Mouse (Mus musculus): ENCODE measurements around the gene Nin. TPM values are rescaled to one million over a fixed set of nuclear protein-coding genes. Genes with fewer than 3 reads are reported as not detected.

The Nin gene
- total RNA-seq, 1 experiment = 13.9 TPM

GRCm38 (mm10) chr12:70134627-70135235 is 21.2 kb upstream of the Nin start:
- Histone ChIP-seq H3K9me3 (ENCODE audit: control insufficient read depth, insufficient read depth, low read depth, low read length) (no peaks in the 10 kb centered on the region), H3K27ac (ENCODE audit: insufficient read depth, low read depth, low read length, poor library complexity, severe bottlenecking) (no peak overlapping the region), H3K4me3 (ENCODE audit: insufficient read depth in 1 of 2, low read depth in 1 of 2, low read length in 2 of 2, poor library complexity in 1 of 2, severe bottlenecking in 1 of 2) (no peak overlapping the region), H3K36me3 (ENCODE audit: control insufficient read depth, insufficient read depth, low read length, poor library complexity, severe bottlenecking) (no peaks in the 10 kb centered on the region), H3K4me1 (ENCODE audit: control insufficient read depth in 2 of 2, insufficient read depth in 2 of 2, low read length in 2 of 2, poor library complexity in 1 of 2) (peaks cover 0 to 2% of the 10 kb centered on the region in 2 experiments; a peak in 1 of 4 replicates), H3K9ac (ENCODE audit: insufficient read depth, low read depth, low read length, poor library complexity, severe bottlenecking) (no peak overlapping the region)
- in situ Hi-C loops (cut with MboI; ENCODE audit: low sequenced_read_pairs in 2 of 2, unreplicated experiment in 2 of 2) = no loop called here
- TF ChIP-seq CHD2 (IDR thresholded peaks at IDR 0.05; ENCODE audit: low read depth, low read length) (no peak), ZNF384 (IDR thresholded peaks at IDR 0.05; ENCODE audit: low read depth, low read length) (no peak), HCFC1 (IDR thresholded peaks at IDR 0.05; ENCODE audit: borderline replicate concordance, insufficient read depth, low read length) (no peak), MAFK (IDR thresholded peaks at IDR 0.05; ENCODE audit: insufficient read depth, low read depth, low read length) (no peak)
- no peak for DNase-seq (ENCODE audit: low read depth, low spot score)

DNA sequence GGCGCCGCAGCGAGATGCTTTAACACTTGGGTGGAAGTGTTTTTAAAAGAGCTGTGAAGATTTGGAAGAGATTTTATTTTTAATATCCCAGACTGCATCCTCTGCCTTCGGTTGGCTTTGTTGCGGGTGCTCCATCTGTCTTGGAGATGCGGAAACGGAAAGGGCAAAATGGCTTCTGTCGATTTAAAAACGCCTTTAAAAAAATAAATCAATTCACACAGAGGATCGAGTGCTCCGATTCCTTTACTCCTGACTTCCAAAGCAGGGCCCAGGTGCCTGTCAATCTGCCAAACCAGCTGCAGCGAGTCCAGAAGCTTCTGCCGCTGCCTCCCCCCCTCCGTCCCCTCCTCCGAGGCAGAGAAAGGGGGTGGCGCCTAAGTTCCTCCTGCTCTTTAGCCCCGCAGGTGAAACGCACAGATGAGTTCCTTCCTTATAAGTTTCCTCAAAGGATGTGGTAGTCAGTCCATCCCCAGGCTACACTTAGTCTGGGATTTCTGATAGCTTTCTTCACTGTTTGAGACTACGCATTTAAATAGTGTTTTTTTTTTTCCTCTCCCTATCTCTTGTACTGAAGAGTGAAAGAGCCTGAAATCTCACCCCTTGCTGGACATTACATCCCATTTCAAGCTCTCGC is 17.6 kb upstream of the Nin start:
- Histone ChIP-seq H3K4me3 (ENCODE audit: insufficient read depth in 1 of 2, low read depth in 1 of 2, low read length in 2 of 2, poor library complexity in 1 of 2, severe bottlenecking in 1 of 2) (peak overlapping the region in 1 of 2 experiments; percentile 23; a peak in 2 of 4 replicates), H3K9ac (ENCODE audit: insufficient read depth, low read depth, low read length, poor library complexity, severe bottlenecking) (no peak overlapping the region), H3K36me3 (ENCODE audit: control insufficient read depth, insufficient read depth, low read length, poor library complexity, severe bottlenecking) (no peaks in the 10 kb centered on the region), H3K9me3 (ENCODE audit: control insufficient read depth, insufficient read depth, low read depth, low read length) (no peaks in the 10 kb centered on the region), H3K27ac (ENCODE audit: insufficient read depth, low read depth, low read length, poor library complexity, severe bottlenecking) (no peak overlapping the region), H3K4me1 (ENCODE audit: control insufficient read depth in 2 of 2, insufficient read depth in 2 of 2, low read length in 2 of 2, poor library complexity in 1 of 2) (peaks cover 0 to 2% of the 10 kb centered on the region in 2 experiments; a peak in 1 of 4 replicates)
- in situ Hi-C loops (cut with MboI; ENCODE audit: low sequenced_read_pairs in 2 of 2, unreplicated experiment in 2 of 2) = no loop called here
- no peak for DNase-seq (ENCODE audit: low read depth, low spot score)
- TF ChIP-seq MAFK (IDR thresholded peaks at IDR 0.05; ENCODE audit: insufficient read depth, low read depth, low read length) (no peak), CHD2 (IDR thresholded peaks at IDR 0.05; ENCODE audit: low read depth, low read length) (no peak), HCFC1 (IDR thresholded peaks at IDR 0.05; ENCODE audit: borderline replicate concordance, insufficient read depth, low read length) (no peak), ZC3H11A (IDR thresholded peaks at IDR 0.05; ENCODE audit: borderline replicate concordance, low read depth, low read length) (no peak), ZNF384 (IDR thresholded peaks at IDR 0.05; ENCODE audit: low read depth, low read length) (no peak)

DNA sequence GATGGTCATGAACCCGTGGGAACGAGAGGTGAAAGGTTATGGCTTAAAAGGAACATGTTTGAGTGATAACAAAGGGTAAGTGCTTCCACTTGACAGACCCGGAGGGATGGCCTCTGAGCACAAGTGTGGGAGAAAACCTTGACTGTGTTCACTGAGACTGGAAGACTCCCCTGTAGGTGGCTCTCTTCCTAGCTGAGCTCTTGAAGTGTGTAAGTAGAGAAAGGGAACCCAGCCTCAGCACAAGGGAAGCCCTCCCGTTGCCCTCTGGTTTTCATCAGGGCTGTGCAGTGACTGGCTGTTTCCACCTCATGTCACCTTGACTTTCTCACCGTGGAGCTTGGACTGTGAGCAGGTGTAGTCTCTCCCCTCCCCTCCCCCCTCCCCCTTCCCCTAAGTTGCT is 15.6 kb upstream of the Nin start:
- Histone ChIP-seq H3K9me3 (ENCODE audit: control insufficient read depth, insufficient read depth, low read depth, low read length) (no peaks in the 10 kb centered on the region), H3K27ac (ENCODE audit: insufficient read depth, low read depth, low read length, poor library complexity, severe bottlenecking) (no peak overlapping the region), H3K4me3 (ENCODE audit: insufficient read depth in 1 of 2, low read depth in 1 of 2, low read length in 2 of 2, poor library complexity in 1 of 2, severe bottlenecking in 1 of 2) (no peak overlapping the region), H3K4me1 (ENCODE audit: control insufficient read depth in 2 of 2, insufficient read depth in 2 of 2, low read length in 2 of 2, poor library complexity in 1 of 2) (peaks cover 0 to 2% of the 10 kb centered on the region in 2 experiments; a peak in 1 of 4 replicates), H3K9ac (ENCODE audit: insufficient read depth, low read depth, low read length, poor library complexity, severe bottlenecking) (no peak overlapping the region), H3K36me3 (ENCODE audit: control insufficient read depth, insufficient read depth, low read length, poor library complexity, severe bottlenecking) (no peaks in the 10 kb centered on the region)
- TF ChIP-seq ZNF384 (IDR thresholded peaks at IDR 0.05; ENCODE audit: low read depth, low read length) = no peak
- TF ChIP-seq ZC3H11A (IDR thresholded peaks at IDR 0.05; ENCODE audit: borderline replicate concordance, low read depth, low read length) = no peak
- no peak for TF ChIP-seq CHD2 (IDR thresholded peaks at IDR 0.05; ENCODE audit: low read depth, low read length)
- TF ChIP-seq HCFC1 (IDR thresholded peaks at IDR 0.05; ENCODE audit: borderline replicate concordance, insufficient read depth, low read length) = no peak
- no peak for TF ChIP-seq MAFK (IDR thresholded peaks at IDR 0.05; ENCODE audit: insufficient read depth, low read depth, low read length)
- in situ Hi-C loops (cut with MboI; ENCODE audit: low sequenced_read_pairs in 2 of 2, unreplicated experiment in 2 of 2) = no loop called here
- no peak for DNase-seq (ENCODE audit: low read depth, low spot score)

- Histone ChIP-seq H3K36me3 (ENCODE audit: control insufficient read depth, insufficient read depth, low read length, poor library complexity, severe bottlenecking) (no peaks in the 10 kb centered on the region), H3K4me3 (ENCODE audit: insufficient read depth in 1 of 2, low read depth in 1 of 2, low read length in 2 of 2, poor library complexity in 1 of 2, severe bottlenecking in 1 of 2) (no peak overlapping the region), H3K27ac (ENCODE audit: insufficient read depth, low read depth, low read length, poor library complexity, severe bottlenecking) (no peak overlapping the region), H3K9me3 (ENCODE audit: control insufficient read depth, insufficient read depth, low read depth, low read length) (no peaks in the 10 kb centered on the region), H3K4me1 (ENCODE audit: control insufficient read depth in 2 of 2, insufficient read depth in 2 of 2, low read length in 2 of 2, poor library complexity in 1 of 2) (peaks cover 0 to 2% of the 10 kb centered on the region in 2 experiments; a peak in 1 of 4 replicates), H3K9ac (ENCODE audit: insufficient read depth, low read depth, low read length, poor library complexity, severe bottlenecking) (no peak overlapping the region)
- TF ChIP-seq CHD2 (IDR thresholded peaks at IDR 0.05; ENCODE audit: low read depth, low read length) (no peak), ZNF384 (IDR thresholded peaks at IDR 0.05; ENCODE audit: low read depth, low read length) (no peak), ZC3H11A (IDR thresholded peaks at IDR 0.05; ENCODE audit: borderline replicate concordance, low read depth, low read length) (no peak), HCFC1 (IDR thresholded peaks at IDR 0.05; ENCODE audit: borderline replicate concordance, insufficient read depth, low read length) (no peak), MAFK (IDR thresholded peaks at IDR 0.05; ENCODE audit: insufficient read depth, low read depth, low read length) (no peak)
- DNase-seq (ENCODE audit: low read depth, low spot score) = no peak
- in situ Hi-C loops (cut with MboI; ENCODE audit: low sequenced_read_pairs in 2 of 2, unreplicated experiment in 2 of 2) = no loop called here
These were observed 13.1 kb upstream of the Nin start for GRCm38 (mm10) chr12:70126626-70127025.
